Mouse (Mus musculus): ENCODE data around the gene Spock1. TPM values are rescaled to one million over a fixed set of nuclear protein-coding genes. Genes with fewer than 3 reads are reported as not detected.

The Spock1 gene
- total RNA-seq, 2 experiments from 2014 or later = not detected

GRCm38 (mm10) chr13:57666173-57666842 is 241.8 kb downstream of the Spock1 start:
- ATAC-seq (replicated peaks; ENCODE audit: poor library complexity) = no peak

GRCm38 (mm10) chr13:57662554-57662953 is 245.6 kb downstream of the Spock1 start:
- ATAC-seq (replicated peaks; ENCODE audit: poor library complexity) = no peak

GRCm38 (mm10) chr13:57660523-57660922 is 247.6 kb downstream of the Spock1 start:
- no peak for ATAC-seq (replicated peaks; ENCODE audit: poor library complexity)

- ATAC-seq (replicated peaks; ENCODE audit: poor library complexity) = no peak
Observed at GRCm38 (mm10) chr13:57659872-57660271, 248.3 kb downstream of the Spock1 start.

GRCm38 (mm10) chr13:57656606-57657005 is 251.5 kb downstream of the Spock1 start:
- no peak for ATAC-seq (replicated peaks; ENCODE audit: poor library complexity)

- no peak for ATAC-seq (replicated peaks; ENCODE audit: poor library complexity)
Observed at GRCm38 (mm10) chr13:57654362-57654761, 253.8 kb downstream of the Spock1 start.

DNA sequence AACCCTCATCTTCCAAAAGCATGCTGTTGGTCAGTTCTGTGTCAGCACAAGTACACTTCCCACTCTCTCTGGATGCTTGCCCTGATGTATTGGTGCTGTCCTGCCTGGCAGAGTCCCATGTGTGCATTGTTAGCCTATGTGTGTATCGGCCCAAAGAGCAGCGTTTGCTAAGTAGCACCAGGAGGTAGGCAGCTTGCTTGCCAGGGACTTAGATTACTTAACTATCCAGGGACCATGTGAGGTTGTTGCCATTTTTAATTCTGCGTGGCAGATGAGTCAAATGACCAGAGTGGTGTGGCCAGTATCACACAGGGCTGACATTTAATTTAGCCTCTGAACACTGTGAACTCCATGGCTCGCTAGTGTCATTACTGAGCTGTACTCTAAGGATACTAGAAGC is 256.9 kb downstream of the Spock1 start:
- no peak for ATAC-seq (replicated peaks; ENCODE audit: poor library complexity)

GRCm38 (mm10) chr13:57648784-57649183 is 259.3 kb downstream of the Spock1 start:
- no peak for ATAC-seq (replicated peaks; ENCODE audit: poor library complexity)

- ATAC-seq (replicated peaks; ENCODE audit: poor library complexity) = no peak
Observed at GRCm38 (mm10) chr13:57647456-57647855, 260.7 kb downstream of the Spock1 start.

GRCm38 (mm10) chr13:57643036-57643435 is 265.1 kb downstream of the Spock1 start:
- ATAC-seq (replicated peaks; ENCODE audit: poor library complexity) = no peak

- ATAC-seq (replicated peaks; ENCODE audit: poor library complexity) = no peak
Observed at GRCm38 (mm10) chr13:57641649-57642048, 266.5 kb downstream of the Spock1 start.

GRCm38 (mm10) chr13:57640968-57641367 is 267.2 kb downstream of the Spock1 start:
- ATAC-seq (replicated peaks; ENCODE audit: poor library complexity) = no peak

DNA sequence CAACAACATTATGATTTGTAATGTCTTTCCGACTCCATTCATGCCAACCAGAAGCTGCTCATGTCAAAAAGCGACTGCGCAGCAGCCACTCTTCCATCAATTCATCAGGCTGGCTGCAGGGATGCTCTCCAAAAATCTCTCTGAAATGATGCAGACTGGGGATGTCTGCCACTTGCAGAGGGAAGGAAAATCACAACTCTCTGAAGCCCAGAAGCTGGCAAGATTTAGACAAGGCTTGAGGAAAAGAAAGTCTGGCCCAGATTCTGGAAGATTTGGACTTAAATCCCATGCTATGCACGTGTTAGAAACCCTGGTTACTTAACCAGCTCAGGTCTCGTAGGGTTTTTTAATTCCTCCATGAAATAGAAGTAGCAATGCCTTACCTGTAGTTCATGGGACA is 269.3 kb downstream of the Spock1 start:
- no peak for ATAC-seq (replicated peaks; ENCODE audit: poor library complexity)

DNA sequence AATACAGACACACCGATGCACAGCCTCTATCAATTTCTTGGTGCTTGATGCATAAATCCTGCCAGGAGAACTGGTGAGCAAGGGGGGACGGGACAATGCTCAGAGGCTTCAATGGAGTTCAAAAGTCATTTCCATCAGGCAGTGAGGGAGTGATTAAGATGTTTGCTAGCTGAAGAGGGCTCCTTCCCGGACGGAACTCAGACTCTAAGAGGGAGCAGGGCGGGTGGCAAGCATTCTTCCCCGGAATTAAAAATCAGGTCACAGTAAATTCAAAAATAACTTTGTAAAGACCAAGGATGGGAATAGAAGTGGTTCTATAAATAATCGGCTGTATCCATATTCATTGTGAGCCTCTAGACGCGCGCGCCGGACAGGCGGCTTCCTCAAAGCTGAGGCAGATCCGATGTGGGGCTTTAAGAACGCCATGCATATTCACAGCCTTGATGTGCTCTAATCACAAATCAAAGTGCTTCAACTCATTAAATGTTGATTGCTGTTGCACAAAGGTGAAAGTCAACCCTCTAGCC is 270.5 kb downstream of the Spock1 start:
- no peak for ATAC-seq (replicated peaks; ENCODE audit: poor library complexity)

DNA sequence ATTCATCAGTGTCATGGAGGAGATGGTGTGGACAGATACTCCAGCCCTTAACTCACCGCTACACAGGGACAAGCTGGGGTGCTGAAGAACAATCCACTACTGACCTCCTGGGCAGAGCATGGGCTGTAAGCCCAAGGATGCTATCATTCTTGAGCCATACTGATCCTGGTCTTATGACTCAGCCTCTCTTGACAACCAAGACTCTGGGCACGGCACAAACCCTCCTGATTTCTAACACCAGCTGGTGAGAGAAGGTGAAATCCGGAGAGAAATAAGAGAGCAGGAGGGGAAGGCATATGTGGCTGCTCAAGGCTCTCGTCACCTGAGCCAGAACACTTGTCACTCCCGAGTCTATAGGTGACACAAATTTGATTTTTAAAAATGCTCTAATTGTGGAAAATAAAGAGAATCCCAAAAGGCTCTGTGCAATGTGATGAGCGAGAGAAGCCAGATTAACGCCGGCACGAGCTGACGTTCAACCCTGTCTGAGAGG is 271.0 kb downstream of the Spock1 start:
- ATAC-seq (replicated peaks; ENCODE audit: poor library complexity) = no peak

- ATAC-seq (replicated peaks; ENCODE audit: poor library complexity) = no peak
Observed at GRCm38 (mm10) chr13:57636196-57637015, 271.7 kb downstream of the Spock1 start.

DNA sequence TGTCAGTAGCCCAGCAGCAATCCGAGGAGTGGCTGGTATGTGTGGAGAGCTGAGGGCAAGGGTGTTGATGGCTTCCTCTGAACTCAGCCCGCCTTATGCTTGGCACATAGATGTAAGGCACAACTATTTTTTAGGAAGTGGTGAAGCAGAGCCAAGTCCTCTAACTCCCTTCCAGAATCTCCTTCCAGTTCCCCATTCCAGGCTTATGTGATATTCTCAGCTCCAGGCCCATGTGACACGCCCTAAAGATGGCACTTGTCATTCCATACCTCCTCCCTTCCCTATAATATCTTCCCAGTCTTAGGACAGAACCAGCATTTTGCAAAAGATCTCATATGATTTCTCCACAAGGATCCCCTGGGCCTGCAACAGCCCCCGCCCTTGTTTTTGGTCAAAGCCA is 277.6 kb downstream of the Spock1 start:
- ATAC-seq (replicated peaks; ENCODE audit: poor library complexity) = no peak

DNA sequence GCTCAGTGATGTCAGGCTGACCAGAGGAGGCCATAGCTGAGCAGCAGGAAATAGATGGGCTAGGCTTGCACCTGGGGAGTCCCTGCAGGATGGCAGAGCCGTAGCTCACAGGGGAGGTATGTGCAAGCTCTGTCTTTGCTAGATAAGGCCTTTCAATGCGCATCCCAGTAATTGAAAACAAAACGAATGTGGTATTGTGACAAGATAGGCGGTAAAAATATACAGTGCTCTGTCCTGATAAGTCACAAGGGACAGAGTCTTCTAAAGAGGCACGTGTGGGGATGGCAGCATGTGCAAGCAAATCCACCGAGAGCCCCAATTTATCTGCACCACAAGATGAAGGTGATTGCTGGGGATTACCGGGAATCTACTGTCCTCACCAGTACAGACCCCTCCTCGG is 279.9 kb downstream of the Spock1 start:
- ATAC-seq (replicated peaks; ENCODE audit: poor library complexity) = no peak

- no peak for ATAC-seq (replicated peaks; ENCODE audit: poor library complexity)
Observed at GRCm38 (mm10) chr13:57626434-57626833, 281.7 kb downstream of the Spock1 start.

DNA sequence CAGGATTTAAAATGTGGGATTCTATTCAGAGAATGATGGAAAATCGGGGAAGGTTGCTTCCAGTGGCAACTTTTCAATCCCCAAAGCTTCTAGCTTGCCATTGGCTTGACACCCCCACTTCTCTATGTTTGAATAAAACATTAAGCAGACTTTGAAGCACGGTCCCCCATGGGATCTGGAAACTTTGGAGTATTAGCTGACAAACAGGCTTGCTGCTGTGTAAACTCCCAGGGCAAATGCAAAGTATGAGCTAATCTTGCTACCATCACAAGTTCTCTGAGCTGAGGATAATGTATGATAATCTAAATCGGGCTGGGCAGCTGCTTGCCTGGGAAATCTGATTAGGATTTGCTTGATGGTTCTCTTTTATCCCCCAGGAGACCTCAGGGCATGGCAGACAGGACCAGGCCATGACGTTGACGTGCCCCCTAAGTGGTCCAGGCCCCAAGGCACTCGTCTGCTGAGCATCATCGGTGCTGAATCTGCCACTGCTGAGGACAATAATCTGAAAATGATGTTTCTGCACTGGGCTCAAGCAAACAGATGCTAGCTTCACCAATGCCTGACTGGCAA is 284.1 kb downstream of the Spock1 start:
- ATAC-seq (replicated peaks; ENCODE audit: poor library complexity) = no peak

DNA sequence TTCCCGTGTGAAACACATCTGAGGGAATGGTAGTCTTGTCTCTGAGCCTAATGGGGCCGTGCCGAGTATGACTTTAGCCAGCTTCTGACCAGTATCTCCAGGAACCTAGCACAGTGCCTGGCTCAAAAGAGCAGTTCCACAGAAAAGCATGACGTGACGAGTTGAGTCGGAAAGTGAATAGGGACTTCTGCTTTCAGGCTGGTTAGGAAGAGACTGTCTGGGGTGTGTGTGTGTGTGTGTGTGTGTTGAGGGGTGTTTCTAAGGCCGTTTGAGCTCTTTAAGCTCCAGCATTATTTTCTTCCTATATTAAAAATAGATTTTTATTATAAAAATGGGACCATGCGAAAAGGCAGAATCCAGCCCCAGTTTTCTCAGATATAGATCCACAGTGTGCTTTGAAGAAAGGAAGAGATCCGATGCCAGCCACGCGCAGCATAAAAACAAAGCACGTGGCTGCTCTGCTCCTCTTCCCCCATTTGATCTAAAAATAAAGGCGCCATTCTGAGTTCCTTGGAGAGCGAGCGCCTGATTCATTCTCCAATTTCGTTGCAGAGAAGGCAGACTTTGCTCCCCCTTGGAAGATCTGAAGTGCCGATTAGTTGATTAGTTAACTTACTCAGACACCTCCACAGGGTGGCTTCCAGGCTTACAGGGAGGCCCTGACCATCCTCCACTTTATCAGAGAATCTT is 288.9 kb downstream of the Spock1 start:
- ATAC-seq (replicated peaks; ENCODE audit: poor library complexity) = no peak

All from megakaryocyte progenitor cell, adult 5-6 weeks (primary cell).